Mouse (Mus musculus) stomach, embryonic 14.5 days (tissue): ENCODE measurements around the gene Tekt3. TPM values are rescaled to one million over a fixed set of nuclear protein-coding genes. Genes with fewer than 3 reads are reported as not detected.

Experiments
- ATAC-seq: fragments of 200-750 bp; cut with Nextera tagmentation; 2 replicates; pipeline ENCODE4 v1.8.0; 2017; ENCODE audit warnings: low read depth, moderate TSS enrichment; ENCODE audit not compliant: insufficient number of reproducible peaks, insufficient read depth, low FRiP score
- H3K27ac ChIP-seq: fragments of 300-500 bp; sonication (generic); 2 replicates; pipeline ENCODE4 v1.5.1; 2014; ENCODE audit warnings: mild to moderate bottlenecking, low read length, moderate library complexity, mixed read lengths
- H3K27me3 ChIP-seq: fragments of 300-500 bp; sonication (generic); 2 replicates; pipeline ENCODE4 v1.6.1; 2014; ENCODE audit warnings: low read length, control low read depth, mixed read lengths; ENCODE audit not compliant: control insufficient read depth, insufficient read depth
- H3K36me3 ChIP-seq: fragments of 300-500 bp; sonication (generic); 2 replicates; pipeline ENCODE4 v1.6.1; 2014; ENCODE audit warnings: mild to moderate bottlenecking, control low read depth, low read length, moderate library complexity, mixed read lengths; ENCODE audit not compliant: control insufficient read depth, insufficient read depth
- H3K4me1 ChIP-seq: fragments of 300-500 bp; sonication (generic); 2 replicates; pipeline ENCODE4 v1.6.1; 2014; ENCODE audit warnings: low read length, control low read depth, mixed read lengths; ENCODE audit not compliant: control insufficient read depth, insufficient read depth
- H3K4me2 ChIP-seq: fragments of 300-500 bp; sonication (generic); replicated peaks from 2 replicates; pipeline ENCODE4 v1.6.1; 2014; ENCODE audit warnings: low read depth, low read length, control low read depth
- H3K4me3 ChIP-seq: fragments of 300-500 bp; sonication (generic); 2 replicates; pipeline ENCODE4 v1.5.1; 2014; ENCODE audit warnings: low read depth, low read length, control low read depth
- H3K9ac ChIP-seq: fragments of 300-500 bp; sonication (generic); replicated peaks from 2 replicates; pipeline ENCODE4 v1.6.1; 2014; ENCODE audit warnings: low read depth, mild to moderate bottlenecking, control low read depth, low read length, moderate library complexity, mixed read lengths
- H3K9me3 ChIP-seq: fragments of 300-500 bp; sonication (generic); 2 replicates; pipeline ENCODE4 v1.6.1; 2016; ENCODE audit warnings: low read depth, low read length, control low read depth; ENCODE audit not compliant: control insufficient read depth
- WGBS: fragments of 180-500 bp; shearing (Covaris S2); extraction: QIAGEN DNeasy Blood & Tissue Kit; methylation state at CpG from one replicate; pipeline ENCODE4 v1.1.7; 2014; 5-methylcytosine and 5-hydroxymethylcytosine counted together
- polyA plus RNA-seq: library from polyadenylated mRNA; unstranded; fragments of >200 nt; fragmentation: Nextera tagmentation; extraction: Ambion mirVana; gene quantifications from 2 replicates; pipeline ENCODE4 v1.2.1, GENCODE M21; 2014

Gene Tekt3
- polyA plus RNA-seq, 1 experiment from 2014 or later = not detected

DNA sequence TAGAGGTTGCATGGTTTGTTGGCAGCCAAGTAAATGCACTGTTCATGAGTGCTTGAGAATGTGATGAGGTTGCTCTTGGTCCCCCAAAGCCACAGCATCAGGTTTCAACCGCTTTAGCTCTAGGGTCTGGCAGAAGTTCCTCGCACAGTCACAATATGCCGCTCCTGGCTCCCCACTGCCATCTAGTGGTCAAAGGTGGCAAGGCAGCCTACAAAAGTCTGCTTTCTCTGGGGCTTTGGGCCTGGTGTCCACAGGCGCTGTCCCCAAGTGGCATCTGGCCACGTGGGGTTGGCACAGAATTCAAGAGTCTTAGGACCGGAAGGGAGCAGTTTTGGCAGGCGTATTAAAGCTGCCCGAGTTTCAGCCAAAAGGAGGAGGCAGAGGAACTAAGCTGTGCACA lies 74.2 kb downstream of the Tekt3 start:
- Histone ChIP-seq H3K9ac (no peak overlapping the region), H3K27ac (peak overlapping the region; percentile 55; the same call in 1 of the 2 replicates), H3K27me3 (no peaks in the 10 kb centered on the region), H3K36me3 (peaks cover 15% of the 10 kb centered on the region; the same call in 1 of the 2 replicates), H3K4me3 (no peak overlapping the region), H3K4me2 (0 out of 2 replicates have a peak overlapping the region, but pooled peaks have one; percentile 6), H3K9me3 (no peaks in the 10 kb centered on the region), H3K4me1 (peaks cover 31% of the 10 kb centered on the region; the same call in 1 of the 2 replicates)
- ATAC-seq = peak; percentile 29; the same call in 1 of the 2 replicates
- WGBS = 5% methylated on average over 8 of the region's 8 CpGs

DNA sequence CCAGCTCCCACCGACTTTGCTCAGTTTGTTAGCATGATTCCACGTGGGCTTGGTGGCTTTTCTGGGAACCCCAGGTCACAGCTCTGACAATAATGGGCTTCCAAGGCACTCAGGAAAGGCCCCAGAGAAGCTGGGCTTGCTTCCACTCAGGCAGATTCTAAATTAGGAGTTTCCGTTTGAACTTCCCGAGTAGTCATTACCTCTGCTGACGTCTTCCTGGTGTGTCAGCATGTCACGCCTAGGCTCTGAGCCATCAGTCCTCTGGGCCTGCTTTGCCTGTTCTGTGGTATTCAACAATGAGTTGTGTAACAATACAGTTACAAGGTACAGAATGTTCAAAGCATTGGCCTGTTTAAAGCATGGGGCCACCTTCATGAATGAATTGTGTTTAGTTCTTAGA lies 74.8 kb downstream of the Tekt3 start:
- no peak overlapping the region for H3K27ac ChIP-seq
- no peaks in the 10 kb centered on the region for H3K9me3 ChIP-seq
- H3K4me1 ChIP-seq = peaks cover 26% of the 10 kb centered on the region; the same call in 1 of the 2 replicates
- no peaks in the 10 kb centered on the region for H3K27me3 ChIP-seq
- no peak overlapping the region for H3K4me3 ChIP-seq
- H3K4me2 ChIP-seq = no peak overlapping the region
- 72% methylated on average over 6 of the region's 6 CpGs for WGBS
- no peak for ATAC-seq
- peaks cover 18% of the 10 kb centered on the region; the same call in 1 of the 2 replicates for H3K36me3 ChIP-seq
- H3K9ac ChIP-seq = no peak overlapping the region

- 72% methylated on average over 4 of the region's 4 CpGs for WGBS
- Histone ChIP-seq H3K9me3 (no peaks in the 10 kb centered on the region), H3K36me3 (peaks cover 23% of the 10 kb centered on the region; the same call in 1 of the 2 replicates), H3K4me2 (no peak overlapping the region), H3K9ac (no peak overlapping the region), H3K27ac (no peak overlapping the region), H3K4me3 (no peak overlapping the region), H3K27me3 (no peaks in the 10 kb centered on the region), H3K4me1 (peaks cover 26% of the 10 kb centered on the region; the same call in 1 of the 2 replicates)
- no peak for ATAC-seq
Observed at GRCm38 (mm10) chr11:63136836-63137416, 75.5 kb downstream of the Tekt3 start.

- ATAC-seq = no peak
- H3K36me3 ChIP-seq = peaks cover 26% of the 10 kb centered on the region; the same call in 1 of the 2 replicates
- 51% methylated on average over 3 of the region's 3 CpGs for WGBS
- no peaks in the 10 kb centered on the region for H3K27me3 ChIP-seq
- no peak overlapping the region for H3K4me3 ChIP-seq
- H3K27ac ChIP-seq = no peak overlapping the region
- H3K9ac ChIP-seq = no peak overlapping the region
- peaks cover 22% of the 10 kb centered on the region; the same call in 1 of the 2 replicates for H3K4me1 ChIP-seq
- H3K4me2 ChIP-seq = no peak overlapping the region
- H3K9me3 ChIP-seq = no peaks in the 10 kb centered on the region
Observed at GRCm38 (mm10) chr11:63138739-63139138, 77.3 kb downstream of the Tekt3 start.

- Histone ChIP-seq H3K27me3 (no peaks in the 10 kb centered on the region), H3K4me2 (no peak overlapping the region), H3K27ac (no peak overlapping the region), H3K36me3 (peaks cover 14% of the 10 kb centered on the region; the same call in 1 of the 2 replicates), H3K4me1 (no peaks in the 10 kb centered on the region), H3K9me3 (no peaks in the 10 kb centered on the region), H3K9ac (no peak overlapping the region), H3K4me3 (no peak overlapping the region)
- no peak for ATAC-seq
- WGBS = 89% methylated on average over 5 of the region's 5 CpGs
Observed at GRCm38 (mm10) chr11:63142311-63142710, 80.9 kb downstream of the Tekt3 start.

- no peak for ATAC-seq
- Histone ChIP-seq H3K27me3 (no peaks in the 10 kb centered on the region), H3K4me1 (no peaks in the 10 kb centered on the region), H3K4me3 (no peak overlapping the region), H3K9me3 (no peaks in the 10 kb centered on the region), H3K27ac (no peak overlapping the region), H3K36me3 (peaks cover 11% of the 10 kb centered on the region; the same call in 1 of the 2 replicates), H3K9ac (no peak overlapping the region), H3K4me2 (no peak overlapping the region)
- WGBS = 72% methylated on average over 4 of the region's 4 CpGs
Observed at GRCm38 (mm10) chr11:63142816-63143215, 81.4 kb downstream of the Tekt3 start.

DNA sequence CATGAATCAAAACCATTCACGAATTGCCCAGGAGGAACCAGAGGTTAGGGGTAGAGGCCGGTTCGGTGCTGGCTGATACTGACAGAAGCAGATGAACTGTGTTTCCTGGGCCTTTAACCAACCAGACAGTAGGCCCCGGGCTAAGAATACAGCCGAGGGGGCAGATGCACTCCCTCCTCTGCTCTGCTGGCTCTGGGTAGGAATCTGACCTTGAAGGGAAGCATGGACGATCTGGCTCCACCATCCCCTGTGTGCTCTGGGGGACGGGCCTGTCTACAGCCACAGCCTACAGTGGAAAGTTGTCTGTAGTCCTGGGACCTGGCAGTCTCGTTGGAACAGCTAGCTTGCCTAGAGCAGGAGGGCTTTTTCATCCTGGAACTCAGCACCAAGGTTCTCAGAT lies 82.0 kb downstream of the Tekt3 start:
- peaks cover 11% of the 10 kb centered on the region; the same call in 1 of the 2 replicates for H3K36me3 ChIP-seq
- no peaks in the 10 kb centered on the region for H3K4me1 ChIP-seq
- 80% methylated on average over 8 of the region's 8 CpGs for WGBS
- H3K4me2 ChIP-seq = no peak overlapping the region
- no peak for ATAC-seq
- H3K9me3 ChIP-seq = no peaks in the 10 kb centered on the region
- no peaks in the 10 kb centered on the region for H3K27me3 ChIP-seq
- H3K4me3 ChIP-seq = no peak overlapping the region
- no peak overlapping the region for H3K9ac ChIP-seq
- H3K27ac ChIP-seq = no peak overlapping the region
